ENCODE assay signal across 8 mouse cellular contexts in genomic region chr9:88438237-88438554, GRCm38 (mm10). TPM values are rescaled to one million over a fixed set of nuclear protein-coding genes. Genes with fewer than 3 reads are reported as not detected.
A peak's percentile ranks its signal among the peaks of the same experiment; 100 is the strongest.
DNase-seq lines count a peak whose midpoint lies in the region; ATAC-seq and TF ChIP-seq lines count a peak whose summit lies in the region.

No protein-coding gene starts in this region.

- no peak for TF ChIP-seq CTCF in heart, adult 2 months (IDR thresholded peaks at IDR 0.05)

- TF ChIP-seq EP300 in heart, adult 2 months (IDR thresholded peaks at IDR 0.05; ENCODE audit: insufficient read depth, low read depth, low read length), result no peak

- peak overlapping the region; percentile 95 for H3K9ac ChIP-seq in heart, adult 2 months (ENCODE audit: low read depth, low read length)
- peak overlapping the region; percentile 87 for H3K9ac ChIP-seq in embryonic facial prominence, embryonic 14.5 days (ENCODE audit: low read depth, low read length)
- peak overlapping the region; percentile 74 for H3K9ac ChIP-seq in limb, embryonic 11.5 days (ENCODE audit: low read length)

- H3K27ac ChIP-seq in heart, adult 2 months, result peak overlapping the region; percentile 83
- H3K27ac ChIP-seq in embryonic facial prominence, embryonic 14.5 days (replicated peaks; ENCODE audit: low read depth, low read length), result peak overlapping the region; percentile 86
- H3K27ac ChIP-seq in limb, embryonic 11.5 days (replicated peaks; ENCODE audit: low read depth, low read length), result peak overlapping the region; percentile 53

- H3K79me2 ChIP-seq in heart, adult 2 months (replicated peaks; ENCODE audit: control insufficient read depth, insufficient read depth, low read length), result peaks cover 3% of the 10 kb centered on the region

- no peak for TF ChIP-seq POLR2A in heart, adult 2 months (IDR thresholded peaks at IDR 0.05; ENCODE audit: insufficient read depth, low read depth, low read length)

- no peaks in the 10 kb centered on the region for H3K27me3 ChIP-seq in heart, adult 2 months (ENCODE audit: control insufficient read depth, insufficient read depth, low read length)
- no peaks in the 10 kb centered on the region for H3K27me3 ChIP-seq in embryonic facial prominence, embryonic 14.5 days (replicated peaks; ENCODE audit: control insufficient read depth, insufficient read depth, low read length)
- no peaks in the 10 kb centered on the region for H3K27me3 ChIP-seq in limb, embryonic 11.5 days (ENCODE audit: control insufficient read depth, insufficient read depth, low read length)

- under 1% methylated on average over 15 of the region's 15 CpGs for WGBS in heart, adult 2 months
- under 1% methylated on average over 15 of the region's 15 CpGs for WGBS in embryonic facial prominence, embryonic 14.5 days
- 1% methylated on average over 15 of the region's 15 CpGs for WGBS in limb, embryonic 11.5 days

- H3K4me1 ChIP-seq in heart, adult 2 months (ENCODE audit: control insufficient read depth, insufficient read depth, low read length), result peaks cover 1% of the 10 kb centered on the region; the same call in 1 of the 2 replicates
- peaks cover 3% of the 10 kb centered on the region; the same call in 1 of the 2 replicates for H3K4me1 ChIP-seq in embryonic facial prominence, embryonic 14.5 days (ENCODE audit: control insufficient read depth, insufficient read depth, low read length)
- H3K4me1 ChIP-seq in limb, embryonic 11.5 days (ENCODE audit: control insufficient read depth, insufficient read depth, low read length), result no peaks in the 10 kb centered on the region

- peak overlapping the region; percentile 91 for H3K4me2 ChIP-seq in embryonic facial prominence, embryonic 14.5 days (ENCODE audit: low read depth, low read length)
- peak overlapping the region; percentile 89 for H3K4me2 ChIP-seq in limb, embryonic 11.5 days (ENCODE audit: low read depth, severe bottlenecking)

- no peak for DNase-seq in heart, adult 2 months
- no peak for DNase-seq in heart, postnatal 36 days
- peak; percentile 47 for DNase-seq in 3T3-L1 (ENCODE audit: low read depth, low spot score)
- no peak for DNase-seq in embryonic facial prominence, embryonic 14.5 days (ENCODE audit: low spot score)
- DNase-seq in limb, embryonic 11.5 days (ENCODE audit: low spot score), result no peak
- no peak for DNase-seq in cerebellum, postnatal 36 days
- no peak for DNase-seq in ovary, postnatal 10 days (ENCODE audit: low spot score)

- H3K9me3 ChIP-seq in embryonic facial prominence, embryonic 14.5 days (ENCODE audit: control insufficient read depth, low read length), result no peaks in the 10 kb centered on the region
- no peaks in the 10 kb centered on the region for H3K9me3 ChIP-seq in limb, embryonic 11.5 days (ENCODE audit: control insufficient read depth, low read length)

- ATAC-seq in embryonic facial prominence, embryonic 14.5 days (ENCODE audit: low read depth), result peak; percentile 3; the same call in 1 of the 2 replicates
- peak; percentile 1; the same call in 1 of the 2 replicates for ATAC-seq in limb, embryonic 11.5 days (ENCODE audit: insufficient number of reproducible peaks, low FRiP score, low TSS enrichment, low read depth)
- ATAC-seq in neutrophil, adult 5-6 weeks (ENCODE audit: extremely low read depth, insufficient number of reproducible peaks, low FRiP score, poor library complexity, severe bottlenecking), result peak; percentile 11; the same call in 1 of the 2 replicates

- H3K4me3 ChIP-seq in heart, adult 2 months, result peak overlapping the region; percentile 87
- peak overlapping the region; percentile 73 for H3K4me3 ChIP-seq in embryonic facial prominence, embryonic 14.5 days (ENCODE audit: low read depth, low read length)
- H3K4me3 ChIP-seq in limb, embryonic 11.5 days (ENCODE audit: low read depth, low read length), result peak overlapping the region; percentile 64

- H3K36me3 ChIP-seq in heart, adult 2 months (ENCODE audit: control insufficient read depth, insufficient read depth, low read length), result 0 out of 2 replicates have a peak, but pooled peaks cover 1% of the 10 kb centered on the region
- H3K36me3 ChIP-seq in embryonic facial prominence, embryonic 14.5 days (ENCODE audit: control insufficient read depth, insufficient read depth, low read length), result no peaks in the 10 kb centered on the region
- no peaks in the 10 kb centered on the region for H3K36me3 ChIP-seq in limb, embryonic 11.5 days (ENCODE audit: control insufficient read depth, insufficient read depth, low read length)

- intact Hi-C loops in heart, adult 2 months (cut with DNase I), result loop anchor here (2.0 kb wide), 3 partner anchors 43 to 111 kb away; partner anchors contain the start of gene Zfp949
- intact Hi-C loops in heart, postnatal 36 days (cut with DNase I), result loop anchor here (2.0 kb wide), 2 partner anchors 43 to 109 kb away; no protein-coding TSS in a partner anchor

RNA-seq across cellular contexts. Expression of gene Snx14, which starts 0.6 kb away (rescaled TPM):
- 10 to 100 TPM; 21.0 to 22.8 TPM for total RNA-seq in heart, adult 2 months (2021)
- polyA plus RNA-seq in heart, adult 2 months (2012; rRNA removed), result 9.2 and 17.3 TPM in 2 replicates
- 10 to 100 TPM; 22.7 to 24.0 TPM for total RNA-seq in heart, postnatal 36 days (2021)
- polyA plus RNA-seq in embryonic facial prominence, embryonic 14.5 days (2014; fragmentation: Nextera tagmentation; extraction: Ambion mirVana), result 24.6 and 25.1 TPM in 2 replicates
- 19.8 and 21.5 TPM in 2 replicates for polyA plus RNA-seq in limb, embryonic 11.5 days (2014; fragmentation: Nextera tagmentation; extraction: Ambion mirVana)
- 37.6 and 42.4 TPM in 2 replicates for total RNA-seq in neutrophil, adult 5-6 weeks (2017)

RNA-seq across cellular contexts. Expression of gene Gm20537, which starts 18.2 kb away (rescaled TPM):
- total RNA-seq in heart, adult 2 months (2021), result under 1 TPM in 1 of 2 experiments, not detected in 1; 0.78 TPM
- polyA plus RNA-seq in heart, adult 2 months (2012; rRNA removed), result 0.23 TPM in 1 of 2 replicates, not detected in the other
- total RNA-seq in heart, postnatal 36 days (2021), result 1 to 10 TPM in 1 of 2 experiments, not detected in 1; 1.7 TPM
- polyA plus RNA-seq in embryonic facial prominence, embryonic 14.5 days (2014; fragmentation: Nextera tagmentation; extraction: Ambion mirVana), result 0.58 and 1.2 TPM in 2 replicates
- polyA plus RNA-seq in limb, embryonic 11.5 days (2014; fragmentation: Nextera tagmentation; extraction: Ambion mirVana), result 0.61 and 1.0 TPM in 2 replicates
- total RNA-seq in neutrophil, adult 5-6 weeks (2017), result not detected in 2 replicates

RNA-seq across cellular contexts. Expression of gene Syncrip, which starts 44.2 kb away (rescaled TPM):
- total RNA-seq in heart, adult 2 months (2021), result 10 to 100 TPM; 60.8 to 64.6 TPM
- polyA plus RNA-seq in heart, adult 2 months (2012; rRNA removed), result 6.6 and 14.3 TPM in 2 replicates
- 10 to 100 TPM; 59.9 to 63.2 TPM for total RNA-seq in heart, postnatal 36 days (2021)
- polyA plus RNA-seq in embryonic facial prominence, embryonic 14.5 days (2014; fragmentation: Nextera tagmentation; extraction: Ambion mirVana), result 118 and 123 TPM in 2 replicates
- polyA plus RNA-seq in limb, embryonic 11.5 days (2014; fragmentation: Nextera tagmentation; extraction: Ambion mirVana), result 138 and 146 TPM in 2 replicates
- total RNA-seq in neutrophil, adult 5-6 weeks (2017), result 85.2 and 85.3 TPM in 2 replicates
